Mouse (Mus musculus): Measurements from ENCODE around the gene Ipo13. TPM values are rescaled to one million over a fixed set of nuclear protein-coding genes. Genes with fewer than 3 reads are reported as not detected.

The Ipo13 gene
- total RNA-seq, 2 experiments from 2014 or later: 50.9 to 61.5 TPM

DNA sequence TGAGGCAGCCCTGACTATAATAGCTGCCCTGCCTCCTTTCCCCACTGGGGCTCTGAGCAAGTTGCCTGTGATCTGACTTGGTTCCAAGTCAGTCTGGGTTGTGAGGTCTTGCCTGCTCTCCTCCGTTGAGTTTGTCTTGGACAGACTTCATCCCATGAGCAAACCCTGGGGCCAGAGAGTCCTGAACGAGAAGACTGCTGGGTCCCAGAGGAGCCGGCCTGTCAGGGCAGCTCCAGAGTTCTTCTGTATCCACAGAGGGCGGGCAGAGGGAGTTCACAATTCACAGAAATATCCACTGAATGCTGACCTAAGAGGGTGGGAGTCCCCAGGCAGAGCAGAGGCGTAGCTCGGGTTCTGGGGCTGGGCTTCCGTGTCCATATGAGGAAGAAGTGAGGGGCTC is 63.9 kb downstream of the Ipo13 start:
- peak; percentile 61 for DNase-seq

DNA sequence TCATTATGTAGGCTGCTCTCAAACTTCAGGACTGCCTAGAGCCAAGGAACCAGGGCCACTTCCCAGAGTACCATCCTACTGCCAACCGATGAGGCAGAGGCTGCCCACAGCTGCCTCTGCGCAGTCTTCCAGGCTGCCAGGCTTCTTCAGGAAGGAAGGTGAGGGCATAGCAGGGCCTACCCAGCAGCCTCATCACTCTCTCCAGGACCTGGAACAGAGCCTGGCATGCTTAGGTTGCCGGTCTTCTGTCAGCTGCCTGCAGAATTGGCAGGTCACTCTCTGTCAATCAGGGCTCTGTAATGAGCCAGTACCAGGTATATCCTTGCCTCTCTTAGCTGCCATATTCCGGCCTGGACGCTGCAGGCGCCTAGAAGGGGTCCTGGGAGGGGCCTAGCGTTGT is 64.6 kb downstream of the Ipo13 start:
- intact Hi-C loops (cut with DNase I): no loop called here
- DNase-seq: no peak

More for the DNA sequence above, 63.9 kb downstream of the Ipo13 start:
- intact Hi-C loops (cut with DNase I): no loop called here

DNA sequence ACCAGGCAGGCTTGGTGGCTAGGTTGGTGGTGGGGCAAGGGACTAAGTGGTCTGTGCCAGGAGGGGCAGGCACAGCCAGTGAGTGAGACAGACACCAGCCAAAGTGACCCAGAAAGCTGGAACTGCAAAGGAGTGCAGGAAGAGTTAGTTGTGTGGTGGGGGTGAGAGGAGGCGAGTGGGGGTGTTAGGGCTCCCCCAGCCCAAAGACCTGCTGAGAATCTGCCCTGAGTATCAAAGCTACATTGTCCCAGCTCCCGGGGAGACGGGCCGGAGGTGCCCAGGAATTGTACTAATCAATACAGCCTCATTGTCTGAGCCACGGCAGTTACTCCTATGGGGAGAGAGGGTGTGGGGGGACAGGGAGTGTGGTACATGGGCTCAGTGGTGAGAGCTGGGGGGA is 65.3 kb downstream of the Ipo13 start:
- intact Hi-C loops (cut with DNase I): no loop called here
- no peak for DNase-seq

DNA sequence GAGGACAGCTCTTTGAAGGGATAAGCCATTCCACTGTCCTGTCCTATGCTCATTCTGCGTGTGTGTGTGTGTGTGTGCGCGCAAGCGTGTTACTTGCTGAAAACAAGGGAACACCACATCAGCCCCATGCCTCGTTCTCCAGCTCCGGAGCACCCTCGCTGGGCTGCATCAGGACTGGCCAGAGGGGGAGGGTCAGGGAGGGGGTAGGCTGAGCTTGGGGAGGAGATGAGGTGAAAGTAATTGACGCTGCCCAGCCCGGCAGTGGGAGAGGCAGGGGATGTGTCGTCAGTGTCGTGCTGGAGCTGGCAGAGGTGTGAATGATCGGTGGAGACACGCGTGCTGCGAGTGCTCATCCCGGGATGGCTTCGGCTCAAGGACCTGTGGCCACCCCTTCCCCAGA is 65.7 kb downstream of the Ipo13 start:
- DNase-seq: no peak
- intact Hi-C loops (cut with DNase I): no loop called here

DNA sequence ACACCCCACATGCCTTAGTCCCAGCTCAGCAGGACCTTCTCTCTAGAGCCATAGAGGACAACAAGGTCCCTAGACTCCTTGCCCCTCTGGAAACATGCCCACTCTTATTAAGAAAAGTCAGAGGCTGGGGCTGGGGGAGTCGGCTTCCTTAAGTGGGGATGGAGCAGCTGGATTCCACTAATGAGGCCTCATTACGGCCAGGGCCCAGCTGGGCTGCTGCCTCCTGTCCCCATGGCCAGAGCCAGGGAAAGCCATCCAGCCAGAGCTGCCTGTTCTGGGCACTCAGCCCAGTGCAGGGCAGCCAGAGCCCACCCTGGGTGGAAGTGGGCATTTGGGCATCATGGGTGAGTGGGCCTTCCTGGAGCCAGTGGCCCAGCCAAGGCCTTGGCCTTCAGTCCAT is 67.8 kb downstream of the Ipo13 start:
- intact Hi-C loops (cut with DNase I): no loop called here
- DNase-seq: no peak

DNA sequence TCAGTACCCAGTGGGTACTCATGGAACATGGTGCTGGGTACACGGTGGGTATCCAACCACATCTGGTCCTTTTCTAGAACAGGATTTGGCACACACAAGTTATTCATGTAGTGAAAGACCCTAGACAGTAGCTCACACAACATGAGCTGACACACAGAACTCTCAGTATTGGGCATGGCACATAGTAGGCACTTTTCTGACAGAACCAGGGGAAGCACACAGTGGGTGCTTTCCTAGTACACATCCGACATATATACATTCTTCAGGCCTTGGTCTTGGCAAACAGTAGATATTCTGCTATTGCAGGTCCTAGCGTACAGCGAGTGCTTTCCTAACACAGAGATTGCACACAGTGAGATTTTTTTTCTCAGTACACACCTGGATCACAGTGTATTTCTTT is 68.5 kb downstream of the Ipo13 start:
- intact Hi-C loops (cut with DNase I): no loop called here

DNA sequence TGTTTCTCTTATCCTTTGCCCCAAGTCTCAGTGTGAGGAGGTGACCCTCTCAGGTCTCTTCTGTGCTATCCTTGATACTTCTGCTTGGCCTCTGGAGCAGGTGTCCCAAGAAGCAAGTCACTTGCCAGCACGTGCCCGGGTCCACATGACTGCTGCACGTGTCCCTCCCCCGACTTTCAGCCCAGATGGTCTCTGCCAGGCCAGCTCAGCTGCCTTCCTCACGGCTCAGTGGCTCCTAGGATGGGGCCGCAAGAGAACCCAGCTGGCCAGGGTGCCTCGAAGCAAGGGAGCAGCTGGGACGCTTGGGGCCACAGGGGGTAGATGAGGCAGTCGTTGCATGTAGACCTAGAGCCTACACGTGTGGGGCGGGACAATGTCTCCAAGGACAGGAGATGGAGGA is 69.5 kb downstream of the Ipo13 start:
- intact Hi-C loops (cut with DNase I): no loop called here
- no peak for DNase-seq

More for the DNA sequence above, 68.5 kb downstream of the Ipo13 start:
- no peak for DNase-seq

Other genes starting within 250 kb of the Ipo13 start
- gene Dmap1, start 232.7 kb downstream of the Ipo13 start, total RNA-seq (2021): 10 to 100 TPM; 21.6 to 22.9 TPM
- not detected for gene Gm12845, start 190.6 kb downstream of the Ipo13 start, total RNA-seq (2021)
- gene Klf17, start 149.4 kb downstream of the Ipo13 start, total RNA-seq (2021): not detected
- gene Slc6a9, start 80.5 kb downstream of the Ipo13 start, total RNA-seq (2021): 1 to 10 TPM; 5.0 to 5.5 TPM
- gene Ccdc24, start 42.4 kb downstream of the Ipo13 start, total RNA-seq (2021): under 1 TPM; 0.36 to 0.55 TPM
- 10 to 100 TPM; 13.7 to 15.6 TPM for gene B4galt2, start 31.5 kb downstream of the Ipo13 start, total RNA-seq (2021)
- 100 to 1,000 TPM; 133 to 134 TPM for gene Atp6v0b, start 27.7 kb downstream of the Ipo13 start, total RNA-seq (2021)
- 1 to 10 TPM; 2.8 to 4.8 TPM for gene Dph2, start 23.0 kb downstream of the Ipo13 start, total RNA-seq (2021)
- under 1 TPM; 0.22 to 0.43 TPM for gene Artn, start 14.8 kb upstream of the Ipo13 start, total RNA-seq (2021)
- gene St3gal3, start 219.9 kb upstream of the Ipo13 start, total RNA-seq (2021): 10 to 100 TPM; 31.1 to 31.5 TPM

Data from heart, postnatal 10 days (tissue).